Mouse (Mus musculus) T-cell, adult 2 months (primary cell): Measurements from ENCODE around the gene Rrp9.
A peak's percentile ranks its signal among the peaks of the same experiment; 100 is the strongest.

Source experiments
- DNase-seq: peaks from one replicate; pipeline ENCODE4 v3.0.0; 2022; ENCODE audit warnings: low spot score

Gene Rrp9

GRCm38 (mm10) chr9:106456325-106457162, 19.2 kb upstream of the Rrp9 start:
- DNase-seq, result no peak

GRCm38 (mm10) chr9:106457163-106457559, 18.6 kb upstream of the Rrp9 start:
- DNase-seq, result no peak

- DNase-seq, result no peak
Observed at GRCm38 (mm10) chr9:106457920-106458319, 17.8 kb upstream of the Rrp9 start.

- DNase-seq, result no peak
Observed at GRCm38 (mm10) chr9:106459946-106460345, 15.8 kb upstream of the Rrp9 start.

GRCm38 (mm10) chr9:106460401-106461025, 15.2 kb upstream of the Rrp9 start:
- no peak for DNase-seq

- DNase-seq, result no peak
Observed at GRCm38 (mm10) chr9:106461026-106461415, 14.7 kb upstream of the Rrp9 start.

GRCm38 (mm10) chr9:106461641-106462429, 13.9 kb upstream of the Rrp9 start:
- no peak for DNase-seq

- DNase-seq, result no peak
Observed at GRCm38 (mm10) chr9:106462430-106462800, 13.3 kb upstream of the Rrp9 start.

GRCm38 (mm10) chr9:106463122-106464063, 12.4 kb upstream of the Rrp9 start:
- no peak for DNase-seq

- peak; percentile 40 for DNase-seq
Observed at GRCm38 (mm10) chr9:106464751-106465541, 10.8 kb upstream of the Rrp9 start.

GRCm38 (mm10) chr9:106465571-106466200, 10.1 kb upstream of the Rrp9 start, which contains the start of gene Gpr62:
Gene Gpr62 (minus strand): TSS chr9:106465938.
- DNase-seq, result no peak

- DNase-seq, result no peak
Observed at GRCm38 (mm10) chr9:106466721-106467120, 9.0 kb upstream of the Rrp9 start.

GRCm38 (mm10) chr9:106467746-106468145, 8.0 kb upstream of the Rrp9 start:
- DNase-seq, result no peak

GRCm38 (mm10) chr9:106469317-106469716, 6.4 kb upstream of the Rrp9 start:
- no peak for DNase-seq

GRCm38 (mm10) chr9:106469776-106470175, 6.0 kb upstream of the Rrp9 start:
- DNase-seq, result no peak

- DNase-seq, result no peak
Observed at GRCm38 (mm10) chr9:106470991-106471750, 4.6 kb upstream of the Rrp9 start.

GRCm38 (mm10) chr9:106471892-106472291, 3.9 kb upstream of the Rrp9 start:
- no peak for DNase-seq

GRCm38 (mm10) chr9:106472321-106472720, 3.4 kb upstream of the Rrp9 start:
- no peak for DNase-seq

GRCm38 (mm10) chr9:106473081-106473752, 2.5 kb upstream of the Rrp9 start:
- no peak for DNase-seq
